Mouse (Mus musculus) embryonic facial prominence, embryonic 14.5 days (tissue): Measurements from ENCODE around the gene Ugt1a8. TPM values are rescaled to one million over a fixed set of nuclear protein-coding genes. Genes with fewer than 3 reads are reported as not detected.
"Not testable (repeated sequence)": the region's sequence is repeated elsewhere in the genome, so short reads cannot be mapped to it uniquely, and the experiment has no call there.

Experiments used
- ATAC-seq: fragments of 200-750 bp; cut with Nextera tagmentation; 2 replicates; pipeline ENCODE4 v1.8.0; 2017; ENCODE audit warnings: low read depth, moderate number of reproducible peaks, moderate TSS enrichment
- DNase-seq: peaks from one replicate; pipeline ENCODE4 v3.0.0-alpha.2; 2015; ENCODE audit warnings: low spot score
- H3K27ac ChIP-seq: fragments of 300-500 bp; sonication (generic); replicated peaks from 2 replicates; pipeline ENCODE4 v1.5.1; 2014; ENCODE audit warnings: low read depth, mild to moderate bottlenecking, low read length, moderate library complexity
- H3K27me3 ChIP-seq: fragments of 300-500 bp; sonication (generic); replicated peaks from 2 replicates; pipeline ENCODE4 v1.6.1; 2014; ENCODE audit warnings: low read length; ENCODE audit not compliant: control insufficient read depth, insufficient read depth
- H3K36me3 ChIP-seq: fragments of 300-500 bp; sonication (generic); 2 replicates; pipeline ENCODE4 v1.6.1; 2014; ENCODE audit warnings: low read length, mixed read lengths; ENCODE audit not compliant: control insufficient read depth, insufficient read depth
- H3K4me1 ChIP-seq: fragments of 300-500 bp; sonication (generic); 2 replicates; pipeline ENCODE4 v1.6.1; 2014; ENCODE audit warnings: antibody characterized with exemption, low read length; ENCODE audit not compliant: control insufficient read depth, insufficient read depth
- H3K4me2 ChIP-seq: fragments of 300-500 bp; sonication (generic); 2 replicates; pipeline ENCODE4 v1.6.1; 2014; ENCODE audit warnings: low read depth, mild to moderate bottlenecking, low read length, moderate library complexity, mixed read lengths
- H3K4me3 ChIP-seq: fragments of 300-500 bp; sonication (generic); 2 replicates; pipeline ENCODE4 v1.5.1; 2014; ENCODE audit warnings: low read depth, mild to moderate bottlenecking, low read length
- H3K9ac ChIP-seq: fragments of 300-500 bp; sonication (generic); 2 replicates; pipeline ENCODE4 v1.6.1; 2014; ENCODE audit warnings: low read depth, mild to moderate bottlenecking, low read length, moderate library complexity, mixed read lengths
- H3K9me3 ChIP-seq: fragments of 300-500 bp; sonication (generic); 2 replicates; pipeline ENCODE4 v1.6.1; 2016; ENCODE audit warnings: low read length; ENCODE audit not compliant: control insufficient read depth
- WGBS: fragments of 180-500 bp; shearing (Covaris S2); extraction: QIAGEN DNeasy Blood & Tissue Kit; methylation state at CpG from one replicate; pipeline ENCODE4 v1.1.7; 2014; 5-methylcytosine and 5-hydroxymethylcytosine counted together
- polyA plus RNA-seq: library from polyadenylated mRNA; unstranded; fragments of >200 nt; fragmentation: Nextera tagmentation; extraction: Ambion mirVana; gene quantifications from 2 replicates; pipeline ENCODE4 v1.2.1, GENCODE M21; 2014

Gene Ugt1a8
- polyA plus RNA-seq, 1 experiment from 2014 or later: not detected

DNA sequence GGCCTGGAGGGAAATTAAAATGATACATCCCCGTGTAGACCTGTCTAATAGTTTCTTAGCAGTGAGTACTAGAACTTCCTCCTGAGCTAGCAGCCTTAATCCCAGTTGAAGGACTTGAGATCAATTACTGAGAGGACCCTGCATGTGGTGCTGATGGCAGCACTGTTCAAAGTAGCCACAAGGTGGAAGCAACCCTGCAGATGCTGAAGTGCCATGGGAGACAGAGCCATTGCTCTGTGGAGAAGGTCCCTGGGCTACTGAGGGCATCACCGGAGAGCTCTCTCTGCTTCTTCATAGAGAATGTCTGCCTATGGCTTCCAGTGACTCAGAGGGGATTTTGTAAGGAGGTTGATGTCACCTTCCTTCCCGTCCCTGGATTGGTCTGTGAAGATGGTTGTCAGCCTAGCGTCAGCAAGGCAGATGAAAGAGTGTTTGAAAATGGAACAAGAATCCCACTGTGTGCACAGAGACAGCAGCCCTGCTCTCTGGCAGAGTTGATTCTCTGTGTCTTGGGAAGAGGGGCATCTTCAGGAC, 38.3 kb downstream of the Ugt1a8 start:
- H3K9ac ChIP-seq, H3K4me3 ChIP-seq, H3K4me2 ChIP-seq, ATAC-seq, DNase-seq, H3K27ac ChIP-seq, H3K36me3 ChIP-seq, H3K4me1 ChIP-seq, H3K9me3 ChIP-seq, H3K27me3 ChIP-seq: not testable (repeated sequence)
- WGBS: 80% methylated on average over 2 of the region's 4 CpGs

DNA sequence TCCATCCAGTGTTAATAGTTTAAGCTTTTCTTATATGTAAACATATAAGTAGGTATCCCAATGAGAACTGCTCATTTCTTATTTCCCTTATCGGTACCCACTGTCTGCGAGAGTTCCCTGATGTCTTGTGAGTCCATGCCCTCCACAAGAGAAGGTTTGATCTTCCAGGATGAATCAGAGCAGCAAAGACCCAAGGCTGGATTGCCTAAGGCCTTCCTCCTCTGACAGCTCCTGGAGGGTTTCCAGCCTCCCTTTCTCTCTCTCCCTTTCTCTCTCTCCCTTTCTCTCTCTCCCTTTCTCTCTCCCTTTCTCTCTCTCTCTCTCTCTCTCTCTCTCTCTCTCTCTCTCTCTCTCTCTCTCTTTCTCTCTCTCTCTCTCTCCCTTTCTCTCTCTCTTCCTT, 41.5 kb downstream of the Ugt1a8 start:
- H3K27ac ChIP-seq, H3K9me3 ChIP-seq, H3K9ac ChIP-seq, H3K4me2 ChIP-seq, H3K4me1 ChIP-seq, ATAC-seq, H3K36me3 ChIP-seq, H3K27me3 ChIP-seq, DNase-seq, H3K4me3 ChIP-seq: not testable (repeated sequence)
- 79% methylated on average over 2 of the region's 2 CpGs for WGBS

DNA sequence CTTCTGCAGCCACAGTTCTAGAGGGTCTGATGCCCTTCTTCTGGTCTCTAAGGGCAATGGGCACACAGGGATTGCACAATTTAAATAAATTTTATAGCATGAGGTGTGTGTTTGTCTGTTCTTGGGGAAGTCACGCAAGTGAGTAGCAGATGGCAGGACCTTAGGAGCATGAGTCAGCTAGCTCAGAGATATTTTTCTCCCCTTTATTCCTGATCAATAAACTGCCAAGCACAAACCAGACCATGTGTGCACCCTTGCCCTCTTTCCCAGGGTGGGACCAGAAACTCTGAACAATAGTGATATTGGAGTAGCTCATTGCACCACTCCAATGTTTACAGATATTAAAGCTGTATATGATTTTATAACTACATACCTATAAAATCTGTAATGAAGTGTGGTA, 42.6 kb downstream of the Ugt1a8 start:
- 83% methylated on average over 1 of the region's 1 CpGs for WGBS
- H3K36me3 ChIP-seq, ATAC-seq, H3K27ac ChIP-seq, H3K9ac ChIP-seq, H3K27me3 ChIP-seq, H3K9me3 ChIP-seq, H3K4me2 ChIP-seq, H3K4me3 ChIP-seq, DNase-seq: not testable (repeated sequence)
- peaks cover 13% of the 10 kb centered on the region; the same call in 1 of the 2 replicates for H3K4me1 ChIP-seq

DNA sequence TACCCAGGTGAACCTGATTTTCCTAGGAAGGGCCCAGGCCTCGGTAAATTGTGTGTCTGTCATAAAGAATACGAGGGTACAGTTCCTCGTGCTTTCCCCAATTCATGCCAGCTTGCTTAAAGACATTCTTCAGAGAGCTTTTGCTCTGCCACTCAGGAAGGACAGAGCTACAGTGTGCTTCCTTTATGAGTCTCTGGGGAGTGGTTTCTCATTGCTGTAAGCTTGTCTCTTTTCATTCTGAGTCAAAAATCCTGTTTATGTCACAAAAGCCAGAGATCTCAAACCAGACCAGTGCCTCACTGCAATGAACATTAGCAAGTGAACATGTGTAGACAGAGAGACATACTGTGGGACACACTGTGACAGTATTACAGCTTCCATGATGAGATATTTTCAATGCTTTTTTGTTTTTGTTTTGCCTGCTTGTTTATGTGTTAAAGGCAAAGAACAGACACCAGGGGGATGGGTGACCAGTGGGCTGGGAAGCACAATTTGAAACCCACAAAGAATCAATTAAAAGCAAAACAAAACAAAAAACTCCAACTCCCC, 46.4 kb downstream of the Ugt1a8 start:
- H3K27ac ChIP-seq: peak overlapping the region; percentile 42
- no peaks in the 10 kb centered on the region for H3K27me3 ChIP-seq
- WGBS: 42% methylated on average over 3 of the region's 3 CpGs
- no peaks in the 10 kb centered on the region for H3K36me3 ChIP-seq
- DNase-seq (peak; percentile 34), ATAC-seq (0 out of 2 replicates have a peak, but pooled peaks have one; percentile 37)
- H3K9ac ChIP-seq: no peak overlapping the region
- no peak overlapping the region for H3K4me3 ChIP-seq
- H3K4me2 ChIP-seq: no peak overlapping the region
- no peaks in the 10 kb centered on the region for H3K9me3 ChIP-seq
- H3K4me1 ChIP-seq: peaks cover 13% of the 10 kb centered on the region; the same call in 1 of the 2 replicates

DNA sequence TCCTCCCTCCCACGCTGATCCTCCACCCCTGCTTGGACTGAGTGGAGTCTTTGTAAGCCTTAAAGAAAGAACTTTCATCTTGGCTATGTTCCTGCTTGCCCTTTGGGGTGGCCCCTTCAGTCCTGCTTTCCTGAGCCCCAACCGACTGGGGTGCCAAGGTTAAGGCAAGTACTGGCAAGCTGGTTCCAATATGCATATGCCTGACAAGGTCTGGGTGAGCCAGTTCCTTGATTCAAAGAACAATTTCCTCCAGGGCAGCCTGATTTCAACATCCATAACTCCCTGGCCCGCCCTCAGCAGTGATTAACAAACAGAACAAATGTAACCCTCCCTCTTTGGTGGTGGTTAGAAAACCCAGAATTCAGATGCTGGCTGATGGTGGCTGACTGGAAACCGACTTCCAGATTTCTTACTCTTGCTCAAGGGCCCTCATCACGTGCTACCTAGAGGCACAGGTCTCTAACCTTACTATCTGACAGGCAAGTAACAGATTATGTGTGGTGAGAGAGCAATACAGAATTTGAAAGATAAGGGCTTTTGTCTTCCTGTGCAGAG, 46.9 kb downstream of the Ugt1a8 start, which contains the start of gene Ugt1a6a:
Gene Ugt1a6a, plus strand, starts transcription at position 353 of the 555 bp plus-strand sequence.
- H3K9me3 ChIP-seq, H3K27me3 ChIP-seq, H3K36me3 ChIP-seq, H3K4me2 ChIP-seq, H3K4me3 ChIP-seq: not testable (repeated sequence)
- 22% methylated on average over 4 of the region's 5 CpGs for WGBS
- peak; percentile 84 for ATAC-seq
- peak within 1 kb of the TSS; percentile 42 for H3K27ac ChIP-seq
- peaks cover 13% of the 10 kb centered on the region; the same call in 1 of the 2 replicates for H3K4me1 ChIP-seq
- peak within 1 kb of the TSS; percentile 14; the same call in 1 of the 2 replicates for H3K9ac ChIP-seq
- DNase-seq: peak; percentile 82

DNA sequence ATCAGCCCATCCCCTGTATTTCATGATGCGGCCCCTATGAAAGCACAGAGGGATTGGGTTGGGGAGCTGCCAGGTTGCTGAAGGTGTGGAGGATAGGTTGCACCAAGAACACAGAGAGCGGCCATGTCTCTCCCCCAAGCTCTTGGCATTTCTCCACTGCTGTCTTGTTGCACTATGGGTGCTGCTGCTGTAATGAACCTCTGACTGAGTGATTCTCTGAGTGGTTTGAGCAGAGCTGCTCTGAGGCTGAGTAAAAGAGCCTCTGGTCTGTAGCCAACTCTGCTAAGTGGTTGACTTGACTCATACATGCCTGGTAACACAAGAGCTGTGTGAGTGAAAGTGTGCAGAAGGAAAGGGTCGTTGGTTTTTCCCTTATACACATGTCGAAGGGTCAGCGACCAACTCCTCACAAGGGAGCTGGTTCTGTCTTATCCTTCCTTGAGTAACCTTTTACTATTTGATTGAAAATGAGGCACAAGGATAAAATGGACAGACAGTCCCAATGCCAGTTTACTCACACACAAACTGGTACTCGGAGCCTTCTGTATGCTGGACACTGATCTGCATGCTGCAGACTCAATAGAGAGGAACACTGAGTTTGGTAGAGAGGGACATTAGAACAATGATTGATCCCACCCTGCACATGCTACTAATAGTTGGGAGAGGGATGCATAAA, 47.8 kb downstream of the Ugt1a8 start:
- Histone ChIP-seq H3K4me1 (peaks cover 13% of the 10 kb centered on the region; the same call in 1 of the 2 replicates), H3K9ac (peak overlapping the region; percentile 14; the same call in 1 of the 2 replicates)
- 74% methylated on average over 5 of the region's 6 CpGs for WGBS
- not testable (repeated sequence) for H3K4me2 ChIP-seq, H3K27me3 ChIP-seq, H3K9me3 ChIP-seq, H3K27ac ChIP-seq, H3K36me3 ChIP-seq, H3K4me3 ChIP-seq, ATAC-seq
- peak; percentile 19 for DNase-seq

DNA sequence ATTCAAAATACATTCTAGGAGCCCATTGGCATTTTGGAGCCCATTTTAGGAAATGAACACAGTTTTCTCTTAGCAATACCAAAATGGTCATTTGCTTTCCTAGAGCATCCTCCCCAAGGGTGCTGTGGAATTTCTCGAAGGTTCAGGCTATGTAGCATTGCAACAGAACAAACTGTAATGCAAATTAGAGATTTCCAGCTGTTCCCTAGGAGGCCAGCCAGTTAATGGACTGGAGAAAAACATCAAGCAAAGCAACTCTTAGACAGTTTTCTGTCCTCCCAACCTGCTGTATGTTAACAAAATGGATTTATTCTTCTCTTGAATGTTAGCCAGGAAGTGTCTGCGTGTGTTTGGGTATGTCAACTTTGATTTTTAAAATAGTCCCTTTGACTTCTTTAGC, 49.0 kb downstream of the Ugt1a8 start:
- Histone ChIP-seq H3K27me3 (no peaks in the 10 kb centered on the region), H3K9me3 (no peaks in the 10 kb centered on the region), H3K4me2 (no peak overlapping the region), H3K27ac (no peak overlapping the region), H3K9ac (no peak overlapping the region), H3K4me1 (peaks cover 13% of the 10 kb centered on the region; the same call in 1 of the 2 replicates), H3K36me3 (no peaks in the 10 kb centered on the region), H3K4me3 (no peak overlapping the region)
- ATAC-seq (no peak), DNase-seq (no peak)
- 62% methylated on average over 2 of the region's 2 CpGs for WGBS

DNA sequence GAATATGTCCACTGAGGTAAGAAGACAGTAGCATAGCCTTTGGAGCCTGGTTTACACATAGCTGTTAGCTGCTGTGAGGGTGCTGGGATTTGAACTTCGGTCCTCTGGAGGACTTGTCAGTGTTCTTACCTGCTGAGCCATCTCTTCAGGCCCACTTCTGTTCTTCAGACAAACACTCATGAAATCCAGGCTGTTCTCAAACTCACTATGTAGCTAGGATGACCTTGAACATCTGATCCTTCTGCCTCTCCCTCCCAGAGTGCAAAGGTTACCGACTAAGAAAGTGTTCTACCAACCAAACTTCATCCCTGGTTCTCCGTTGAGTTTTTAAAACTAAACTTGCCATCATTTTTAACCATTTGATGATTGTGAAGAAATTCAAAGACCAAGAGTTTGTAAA, 49.7 kb downstream of the Ugt1a8 start:
- Histone ChIP-seq H3K9me3 (no peaks in the 10 kb centered on the region), H3K9ac (no peak overlapping the region), H3K4me1 (peaks cover 13% of the 10 kb centered on the region; the same call in 1 of the 2 replicates), H3K27me3 (no peaks in the 10 kb centered on the region), H3K27ac (no peak overlapping the region), H3K36me3 (no peaks in the 10 kb centered on the region), H3K4me3 (no peak overlapping the region), H3K4me2 (no peak overlapping the region)
- WGBS: 80% methylated on average over 3 of the region's 3 CpGs
- no peak for DNase-seq
- no peak for ATAC-seq
